Mouse (Mus musculus) brain, adult 2 months (tissue): ENCODE results near the gene Tuft1.
"Not testable (repeated sequence)": the region's sequence is repeated elsewhere in the genome, so short reads cannot be mapped to it uniquely, and the experiment has no call there.

Source experiments
- DNase-seq: peaks from one replicate; pipeline ENCODE4 v3.0.0; 2011; ENCODE audit warnings: low read depth, low spot score

Gene Tuft1

GRCm38 (mm10) chr3:94659142-94659748 is 573 bp upstream of the Tuft1 start:
- DNase-seq = peak; percentile 19

GRCm38 (mm10) chr3:94657852-94658739 is 576 bp downstream of the Tuft1 start:
- DNase-seq = not testable (repeated sequence)

GRCm38 (mm10) chr3:94653967-94654366 is 4.7 kb downstream of the Tuft1 start:
- not testable (repeated sequence) for DNase-seq

- DNase-seq = no peak
Measured at GRCm38 (mm10) chr3:94650409-94650808, 8.3 kb downstream of the Tuft1 start.

- peak; percentile 52 for DNase-seq
Measured at GRCm38 (mm10) chr3:94648755-94649590, 9.7 kb downstream of the Tuft1 start.

- DNase-seq = not testable (repeated sequence)
Measured at GRCm38 (mm10) chr3:94642495-94643162, 16.0 kb downstream of the Tuft1 start, which contains the start of gene Gm10972. Gene Gm10972, plus strand, starts transcription at chr3:94643112.

GRCm38 (mm10) chr3:94629876-94630275 is 28.8 kb downstream of the Tuft1 start:
- no peak for DNase-seq

GRCm38 (mm10) chr3:94628712-94629111 is 30.0 kb downstream of the Tuft1 start:
- no peak for DNase-seq

GRCm38 (mm10) chr3:94624281-94624680 is 34.4 kb downstream of the Tuft1 start:
- DNase-seq = no peak

GRCm38 (mm10) chr3:94622550-94622949 is 36.1 kb downstream of the Tuft1 start:
- no peak for DNase-seq

GRCm38 (mm10) chr3:94621740-94622507 is 36.7 kb downstream of the Tuft1 start:
- no peak for DNase-seq

GRCm38 (mm10) chr3:94616717-94617116 is 42.0 kb downstream of the Tuft1 start:
- DNase-seq = peak; percentile 63

GRCm38 (mm10) chr3:94613258-94613878 is 45.3 kb downstream of the Tuft1 start:
- DNase-seq = no peak

GRCm38 (mm10) chr3:94612274-94612673 is 46.4 kb downstream of the Tuft1 start:
- peak; percentile 39 for DNase-seq

- DNase-seq = no peak
Measured at GRCm38 (mm10) chr3:94611834-94612233, 46.8 kb downstream of the Tuft1 start.

- peak; percentile 56 for DNase-seq
Measured at GRCm38 (mm10) chr3:94611343-94611742, 47.3 kb downstream of the Tuft1 start.

GRCm38 (mm10) chr3:94610581-94610980 is 48.1 kb downstream of the Tuft1 start:
- peak; percentile 64 for DNase-seq

GRCm38 (mm10) chr3:94609621-94610020 is 49.1 kb downstream of the Tuft1 start:
- no peak for DNase-seq

- peak; percentile 82 for DNase-seq
Measured at GRCm38 (mm10) chr3:94601959-94602358, 56.7 kb downstream of the Tuft1 start.

- no peak for DNase-seq
Measured at GRCm38 (mm10) chr3:94597224-94597779, 61.4 kb downstream of the Tuft1 start.
